ENCODE assay signal across 12 mouse cellular contexts in the genomic region with DNA sequence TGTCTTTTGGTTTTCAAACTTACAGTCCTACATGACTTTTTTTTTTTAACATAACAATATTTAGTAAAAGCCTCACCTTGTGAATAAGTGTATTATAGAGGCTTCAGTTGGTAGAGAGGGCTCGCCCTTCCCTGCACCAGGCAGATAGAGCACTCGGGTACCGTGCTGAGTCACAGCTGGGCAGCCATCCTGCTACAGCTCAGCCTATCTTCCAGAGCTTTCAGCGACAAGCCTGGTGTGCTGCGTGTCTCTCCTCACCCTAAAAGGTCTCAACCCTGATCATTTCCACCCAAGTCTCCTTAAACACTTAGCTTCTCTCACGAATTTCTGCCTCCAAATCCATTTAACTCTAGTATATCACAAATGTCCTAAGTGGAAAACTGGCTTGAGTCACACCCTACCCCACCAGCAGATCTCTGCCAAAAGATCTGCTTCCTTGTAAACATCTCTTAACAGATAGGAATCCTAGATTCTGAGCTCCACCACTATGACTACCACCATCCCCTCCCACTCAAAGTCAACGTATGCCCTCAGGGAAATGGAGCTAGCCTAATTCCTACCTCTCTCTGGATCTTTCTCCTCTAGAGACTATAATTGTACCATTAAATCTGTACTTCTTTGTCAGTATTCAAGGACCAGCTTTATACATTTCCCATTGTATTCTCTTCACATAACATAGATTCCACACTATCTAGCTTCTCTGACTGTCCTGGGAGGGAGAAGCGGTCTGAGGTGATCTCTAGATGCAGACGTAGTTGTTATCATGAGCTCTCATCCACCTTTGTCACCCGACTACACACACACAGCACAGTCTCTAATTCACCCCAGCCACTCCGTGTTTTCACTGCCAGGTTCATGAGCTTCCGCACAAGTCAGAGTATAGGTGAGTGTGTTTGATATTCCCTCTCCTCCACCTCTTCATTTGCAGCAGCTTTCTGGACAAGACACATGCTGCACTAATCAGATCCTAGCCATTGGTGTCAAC. TPM values are rescaled to one million over a fixed set of nuclear protein-coding genes. Genes with fewer than 3 reads are reported as not detected.
DNase-seq lines count a peak whose midpoint lies in the region; ATAC-seq and TF ChIP-seq lines count a peak whose summit lies in the region.
"Had no signal": no experiment of that assay in that cellular context is flagged by ENCODE, and none has a peak within 500 bp of the region (broad histone marks: within the 10 kb centered on the region; RNA-seq: fewer than 3 reads in every experiment).

No protein-coding gene starts in this region.

- peaks cover 4% of the 10 kb centered on the region; the same call in 1 of the 2 replicates for H3K27me3 ChIP-seq in heart, embryonic 10.5 days (ENCODE audit: insufficient read depth, poor library complexity, severe bottlenecking)
- H3K27me3 ChIP-seq in MEL (ENCODE audit: control insufficient read depth in 1 of 2, insufficient read depth in 2 of 2, low read length in 2 of 2): no peaks in the 10 kb centered on the region
- no peaks in the 10 kb centered on the region for H3K27me3 ChIP-seq in erythroblast, embryonic 14.5 days (ENCODE audit: control insufficient read depth)
- H3K27me3 ChIP-seq in hindbrain, embryonic 10.5 days (ENCODE audit: insufficient read depth, poor library complexity, severe bottlenecking): no peaks in the 10 kb centered on the region
- H3K27me3 ChIP-seq: CH12.LX had no signal

- WGBS in heart, embryonic 10.5 days: 41% methylated on average over 12 of the region's 12 CpGs
- 79% methylated on average over 12 of the region's 12 CpGs for WGBS in hindbrain, embryonic 10.5 days

- peak; percentile 90 for DNase-seq in heart, embryonic 10.5 days (ENCODE audit: low spot score)
- DNase-seq in heart, postnatal 25 days (ENCODE audit: low spot score): no peak
- peak; percentile 88 for DNase-seq in MEL (ENCODE audit: low read depth, low spot score)
- no peak for DNase-seq in hindbrain, embryonic 10.5 days (ENCODE audit: low spot score)
- no peak for DNase-seq in T-cell, adult 2 months (ENCODE audit: low spot score)
- DNase-seq in ovary, postnatal 14 days (ENCODE audit: low spot score): no peak
- DNase-seq: kidney, postnatal 4 days; left cerebral cortex, postnatal 4 days had no signal

- TF ChIP-seq EP300 in MEL (IDR thresholded peaks at IDR 0.05; ENCODE audit: low read depth in 1 of 2, low read length in 2 of 2): peak; percentile 89 to 93

- peak overlapping the region; percentile 60; the same call in 1 of the 2 replicates for H3K27ac ChIP-seq in heart, embryonic 10.5 days
- peak overlapping the region; percentile 99 for H3K27ac ChIP-seq in MEL (ENCODE audit: control insufficient read depth, low read depth, low read length)
- no peak overlapping the region for H3K27ac ChIP-seq in hindbrain, embryonic 10.5 days
- H3K27ac ChIP-seq: hindbrain, embryonic 12.5 days had no signal

- ATAC-seq in megakaryocyte-erythroid progenitor cell, adult 5-6 weeks (replicated peaks; ENCODE audit: low FRiP score, low TSS enrichment, poor library complexity, severe bottlenecking): peak; percentile 89

- TF ChIP-seq RAD21 in MEL (IDR thresholded peaks at IDR 0.05; ENCODE audit: low read depth, low read length): no peak

- H3K79me2 ChIP-seq in MEL (ENCODE audit: control insufficient read depth, insufficient read depth, low read length, poor library complexity): peaks cover 3% of the 10 kb centered on the region

- peak in 1 of 2 experiments; percentile 60; a peak in 2 of 4 replicates for TF ChIP-seq POLR2A in MEL (IDR thresholded peaks at IDR 0.05; ENCODE audit: control insufficient read depth in 1 of 2, insufficient read depth in 1 of 2, low read depth in 1 of 2, low read length in 2 of 2, poor library complexity in 1 of 2)

- peak overlapping the region; percentile 73 for H3K9ac ChIP-seq in MEL (ENCODE audit: control insufficient read depth, low read depth, low read length, poor library complexity, severe bottlenecking)
- H3K9ac ChIP-seq: hindbrain, embryonic 12.5 days had no signal

- no peaks in the 10 kb centered on the region for H3K36me3 ChIP-seq in heart, embryonic 10.5 days
- peaks cover 0 to 44% of the 10 kb centered on the region in 2 experiments; a peak in 2 of 4 replicates for H3K36me3 ChIP-seq in MEL (ENCODE audit: control insufficient read depth in 1 of 2, insufficient read depth in 2 of 2, low read length in 2 of 2)
- peaks cover 41% of the 10 kb centered on the region for H3K36me3 ChIP-seq in erythroblast, embryonic 14.5 days (ENCODE audit: control insufficient read depth)
- H3K36me3 ChIP-seq in hindbrain, embryonic 10.5 days: no peaks in the 10 kb centered on the region
- H3K36me3 ChIP-seq: hindbrain, embryonic 12.5 days had no signal

- intact Hi-C loops in heart, postnatal 25 days (cut with DNase I): no loop called here

- H3K9me3 ChIP-seq in heart, embryonic 10.5 days: no peaks in the 10 kb centered on the region
- H3K9me3 ChIP-seq in MEL (replicated peaks; ENCODE audit: insufficient read depth, low read length): no peaks in the 10 kb centered on the region
- no peaks in the 10 kb centered on the region for H3K9me3 ChIP-seq in erythroblast, embryonic 14.5 days (ENCODE audit: control insufficient read depth, low read length)
- H3K9me3 ChIP-seq in hindbrain, embryonic 10.5 days: no peaks in the 10 kb centered on the region
- H3K9me3 ChIP-seq: hindbrain, embryonic 12.5 days had no signal

- H3K4me1 ChIP-seq in heart, embryonic 10.5 days: peaks cover 8% of the 10 kb centered on the region; the same call in 1 of the 2 replicates
- H3K4me1 ChIP-seq in MEL (ENCODE audit: control insufficient read depth in 1 of 2, insufficient read depth in 2 of 2, low read length in 2 of 2): peaks cover 36 to 46% of the 10 kb centered on the region in 2 experiments
- H3K4me1 ChIP-seq in erythroblast, embryonic 14.5 days (ENCODE audit: control insufficient read depth): peaks cover 99% of the 10 kb centered on the region
- no peaks in the 10 kb centered on the region for H3K4me1 ChIP-seq in hindbrain, embryonic 10.5 days (replicated peaks)
- H3K4me1 ChIP-seq: hindbrain, embryonic 12.5 days had no signal

- H3K4me3 ChIP-seq in heart, embryonic 10.5 days: no peak overlapping the region
- peak overlapping the region; percentile 33 to 54 for H3K4me3 ChIP-seq in MEL (ENCODE audit: control insufficient read depth in 1 of 2, insufficient read depth in 1 of 2, low read depth in 2 of 2, low read length in 2 of 2)
- H3K4me3 ChIP-seq in erythroblast, embryonic 14.5 days (replicated peaks): peak overlapping the region; percentile 64
- no peak overlapping the region for H3K4me3 ChIP-seq in hindbrain, embryonic 10.5 days
- H3K4me3 ChIP-seq: hindbrain, embryonic 12.5 days had no signal

- no peak for TF ChIP-seq CTCF in MEL (IDR thresholded peaks at IDR 0.05 in 2 of 3, conservative IDR thresholded peaks at IDR 0.05 in 1 of 3; ENCODE audit: control insufficient read depth in 1 of 3, insufficient read depth in 1 of 3, low read depth in 2 of 3, low read length in 3 of 3, poor library complexity in 1 of 3, severe bottlenecking in 1 of 3)

RNA-seq across cellular contexts. Expression of gene Dok1, which starts 18.5 kb away (rescaled TPM):
- 11.3 and 14.8 TPM in 2 replicates for polyA plus RNA-seq in heart, embryonic 10.5 days (2016; fragmentation: Nextera tagmentation; extraction: Ambion mirVana)
- 1 to 10 TPM; 2.9 to 3.2 TPM for total RNA-seq in heart, postnatal 25 days (2021)
- total RNA-seq in MEL (2012; rRNA removed): 17.9 and 18.7 TPM in 2 replicates
- polyA plus RNA-seq in MEL (2012; ENCODE audit: insufficient read depth in 1 of 2, insufficient read length in 2 of 2, low read depth in 1 of 2, low replicate concordance in 2 of 2, missing spikeins in 1 of 2): 10 to 100 TPM in 1 of 2 experiments, not detected in 1; 22.3 TPM
- 27.8 and 28.7 TPM in 2 replicates for polyA plus RNA-seq in erythroblast, embryonic 14.5 days (2012)
- 15.0 and 25.0 TPM in 2 replicates for total RNA-seq in megakaryocyte-erythroid progenitor cell, adult 5-6 weeks (2014; fragmentation: Nextera tagmentation)
- 24.2 and 46.1 TPM in 2 replicates for total RNA-seq in megakaryocyte-erythroid progenitor cell, adult 5-6 weeks (2017)
- polyA plus RNA-seq in hindbrain, embryonic 10.5 days (2016; fragmentation: Nextera tagmentation; extraction: Ambion mirVana): 7.7 and 8.6 TPM in 2 replicates

RNA-seq across cellular contexts. Expression of gene Loxl3, which starts 19.2 kb away (rescaled TPM):
- polyA plus RNA-seq in heart, embryonic 10.5 days (2016; fragmentation: Nextera tagmentation; extraction: Ambion mirVana): 7.6 and 9.8 TPM in 2 replicates
- 1 to 10 TPM; 2.0 to 4.2 TPM for total RNA-seq in heart, postnatal 25 days (2021)
- total RNA-seq in MEL (2012; rRNA removed): 0.77 and 0.78 TPM in 2 replicates
- polyA plus RNA-seq in MEL (2012; ENCODE audit: insufficient read depth in 1 of 2, insufficient read length in 2 of 2, low read depth in 1 of 2, low replicate concordance in 2 of 2, missing spikeins in 1 of 2): 1 to 10 TPM in 1 of 2 experiments, not detected in 1; 1.0 TPM
- 0.01 and 0.02 TPM in 2 replicates for polyA plus RNA-seq in erythroblast, embryonic 14.5 days (2012)
- total RNA-seq in megakaryocyte-erythroid progenitor cell, adult 5-6 weeks (2014; fragmentation: Nextera tagmentation): 0.67 and 8.2 TPM in 2 replicates
- total RNA-seq in megakaryocyte-erythroid progenitor cell, adult 5-6 weeks (2017): 0.61 and 0.88 TPM in 2 replicates
- 10.5 and 10.7 TPM in 2 replicates for polyA plus RNA-seq in hindbrain, embryonic 10.5 days (2016; fragmentation: Nextera tagmentation; extraction: Ambion mirVana)

RNA-seq across cellular contexts. Expression of gene Aup1, which starts 39.5 kb away (rescaled TPM):
- 154 and 170 TPM in 2 replicates for polyA plus RNA-seq in heart, embryonic 10.5 days (2016; fragmentation: Nextera tagmentation; extraction: Ambion mirVana)
- 10 to 100 TPM; 65.5 to 73.0 TPM for total RNA-seq in heart, postnatal 25 days (2021)
- 206 and 259 TPM in 2 replicates for total RNA-seq in MEL (2012; rRNA removed)
- 100 to 1,000 TPM in 1 of 2 experiments, not detected in 1; 500 TPM for polyA plus RNA-seq in MEL (2012; ENCODE audit: insufficient read depth in 1 of 2, insufficient read length in 2 of 2, low read depth in 1 of 2, low replicate concordance in 2 of 2, missing spikeins in 1 of 2)
- 310 and 339 TPM in 2 replicates for polyA plus RNA-seq in erythroblast, embryonic 14.5 days (2012)
- total RNA-seq in megakaryocyte-erythroid progenitor cell, adult 5-6 weeks (2014; fragmentation: Nextera tagmentation): 246 and 368 TPM in 2 replicates
- 115 and 128 TPM in 2 replicates for total RNA-seq in megakaryocyte-erythroid progenitor cell, adult 5-6 weeks (2017)
- 169 and 179 TPM in 2 replicates for polyA plus RNA-seq in hindbrain, embryonic 10.5 days (2016; fragmentation: Nextera tagmentation; extraction: Ambion mirVana)

RNA-seq across cellular contexts. Expression of gene Htra2, which starts 40.3 kb away (rescaled TPM):
- 100 and 106 TPM in 2 replicates for polyA plus RNA-seq in heart, embryonic 10.5 days (2016; fragmentation: Nextera tagmentation; extraction: Ambion mirVana)
- 10 to 100 TPM; 31.8 to 33.9 TPM for total RNA-seq in heart, postnatal 25 days (2021)
- 95.1 and 107 TPM in 2 replicates for total RNA-seq in MEL (2012; rRNA removed)
- polyA plus RNA-seq in MEL (2012; ENCODE audit: insufficient read depth in 1 of 2, insufficient read length in 2 of 2, low read depth in 1 of 2, low replicate concordance in 2 of 2, missing spikeins in 1 of 2): 100 to 1,000 TPM in 1 of 2 experiments, not detected in 1; 133 TPM
- polyA plus RNA-seq in erythroblast, embryonic 14.5 days (2012): 6.2 and 6.6 TPM in 2 replicates
- 225 and 296 TPM in 2 replicates for total RNA-seq in megakaryocyte-erythroid progenitor cell, adult 5-6 weeks (2014; fragmentation: Nextera tagmentation)
- total RNA-seq in megakaryocyte-erythroid progenitor cell, adult 5-6 weeks (2017): 97.5 and 128 TPM in 2 replicates
- 70.9 and 82.5 TPM in 2 replicates for polyA plus RNA-seq in hindbrain, embryonic 10.5 days (2016; fragmentation: Nextera tagmentation; extraction: Ambion mirVana)

RNA-seq across cellular contexts. Expression of gene Dqx1, which starts 42.9 kb away (rescaled TPM):
- 0.59 and 1.5 TPM in 2 replicates for polyA plus RNA-seq in heart, embryonic 10.5 days (2016; fragmentation: Nextera tagmentation; extraction: Ambion mirVana)
- under 1 TPM; 0.36 to 0.52 TPM for total RNA-seq in heart, postnatal 25 days (2021)
- 1.3 TPM in 2 replicates for total RNA-seq in MEL (2012; rRNA removed)
- 1 to 10 TPM in 1 of 2 experiments, not detected in 1; 3.4 TPM for polyA plus RNA-seq in MEL (2012; ENCODE audit: insufficient read depth in 1 of 2, insufficient read length in 2 of 2, low read depth in 1 of 2, low replicate concordance in 2 of 2, missing spikeins in 1 of 2)
- 0.14 and 0.18 TPM in 2 replicates for polyA plus RNA-seq in erythroblast, embryonic 14.5 days (2012)
- total RNA-seq in megakaryocyte-erythroid progenitor cell, adult 5-6 weeks (2014; fragmentation: Nextera tagmentation): 6.0 and 7.9 TPM in 2 replicates
- 0.56 and 1.0 TPM in 2 replicates for total RNA-seq in megakaryocyte-erythroid progenitor cell, adult 5-6 weeks (2017)
- 2.2 and 3.5 TPM in 2 replicates for polyA plus RNA-seq in hindbrain, embryonic 10.5 days (2016; fragmentation: Nextera tagmentation; extraction: Ambion mirVana)

Comparison
In these comparisons a context has a peak if more than half of its experiments do, and no peak if none do; other contexts are left out.
1. DNase-seq: peak in heart, embryonic 10.5 days (single experiment) and MEL (single experiment); none in heart, postnatal 25 days (single experiment), hindbrain, embryonic 10.5 days (single experiment), T-cell, adult 2 months (single experiment) and ovary, postnatal 14 days (single experiment).
2. H3K4me3 ChIP-seq: peak in MEL (2 of 2) and erythroblast, embryonic 14.5 days (single experiment); none in heart, embryonic 10.5 days (single experiment) and hindbrain, embryonic 10.5 days (single experiment).